Mouse (Mus musculus): ENCODE data around the gene Stac.

Gene Stac

GRCm38 (mm10) chr9:111689680-111690483 is at the start of gene Stac:
Stac (minus strand) TSS chr9:111690348.
- DNase-seq (ENCODE audit: low spot score) = peak; percentile 9

GRCm38 (mm10) chr9:111739431-111740245 is 49.5 kb upstream of the Stac start:
- DNase-seq (ENCODE audit: low spot score) = no peak

DNA sequence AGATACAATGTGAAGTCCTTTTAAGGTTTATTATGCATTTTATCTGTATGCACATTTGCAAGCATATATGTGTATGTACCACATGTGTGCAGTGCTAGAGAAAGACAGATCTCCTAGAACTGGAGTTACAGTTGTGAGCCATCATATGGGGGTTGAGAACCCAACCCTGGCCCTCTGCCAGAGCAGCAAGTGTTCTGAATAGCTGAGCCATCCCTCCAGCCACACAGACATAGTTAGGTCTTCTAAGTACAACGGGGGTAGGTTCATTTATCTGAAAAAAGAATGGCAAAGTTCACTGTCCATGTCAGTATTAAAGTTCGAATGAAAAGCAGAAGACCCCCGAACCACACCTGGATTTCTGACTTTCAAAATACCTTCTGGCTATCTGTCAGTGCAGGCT is 48.9 kb upstream of the Stac start:
- no peak for DNase-seq (ENCODE audit: low spot score)

GRCm38 (mm10) chr9:111737796-111738195 is 47.6 kb upstream of the Stac start:
- DNase-seq (ENCODE audit: low spot score) = no peak

DNA sequence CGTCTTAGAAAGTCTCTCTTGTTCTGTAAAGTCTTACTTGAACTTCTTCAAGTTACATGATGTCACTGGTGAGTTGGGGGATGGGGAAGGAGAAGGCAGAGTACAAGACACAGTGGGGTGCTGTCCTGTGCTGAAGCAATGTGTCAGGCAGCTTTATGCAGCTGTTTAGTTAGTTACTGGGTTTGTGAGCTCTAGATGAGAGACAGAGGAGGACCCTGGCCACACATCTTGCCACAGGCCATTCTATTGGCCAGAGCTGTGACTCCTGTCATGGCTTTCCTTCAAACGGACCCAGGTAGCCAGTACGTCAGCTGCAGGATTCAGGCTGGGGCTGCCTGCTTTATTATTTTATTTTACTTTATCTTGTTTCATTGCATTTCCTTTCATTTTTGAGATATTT is 45.8 kb upstream of the Stac start:
- no peak for DNase-seq (ENCODE audit: low spot score)

- no peak for DNase-seq (ENCODE audit: low spot score)
These were observed 42.0 kb upstream of the Stac start for GRCm38 (mm10) chr9:111731939-111732670.

GRCm38 (mm10) chr9:111724981-111725593 is 34.9 kb upstream of the Stac start:
- no peak for DNase-seq (ENCODE audit: low spot score)

- no peak for DNase-seq (ENCODE audit: low spot score)
These were observed 24.3 kb upstream of the Stac start for GRCm38 (mm10) chr9:111714457-111714856.

GRCm38 (mm10) chr9:111700101-111700500 is 10.0 kb upstream of the Stac start:
- DNase-seq (ENCODE audit: low spot score) = no peak

GRCm38 (mm10) chr9:111690484-111690855 is 322 bp upstream of the Stac start:
- no peak for DNase-seq (ENCODE audit: low spot score)

- DNase-seq (ENCODE audit: low spot score) = no peak
These were observed 1.0 kb downstream of the Stac start for GRCm38 (mm10) chr9:111689146-111689545.

GRCm38 (mm10) chr9:111684170-111684569 is 6.0 kb downstream of the Stac start:
- DNase-seq (ENCODE audit: low spot score) = no peak

DNA sequence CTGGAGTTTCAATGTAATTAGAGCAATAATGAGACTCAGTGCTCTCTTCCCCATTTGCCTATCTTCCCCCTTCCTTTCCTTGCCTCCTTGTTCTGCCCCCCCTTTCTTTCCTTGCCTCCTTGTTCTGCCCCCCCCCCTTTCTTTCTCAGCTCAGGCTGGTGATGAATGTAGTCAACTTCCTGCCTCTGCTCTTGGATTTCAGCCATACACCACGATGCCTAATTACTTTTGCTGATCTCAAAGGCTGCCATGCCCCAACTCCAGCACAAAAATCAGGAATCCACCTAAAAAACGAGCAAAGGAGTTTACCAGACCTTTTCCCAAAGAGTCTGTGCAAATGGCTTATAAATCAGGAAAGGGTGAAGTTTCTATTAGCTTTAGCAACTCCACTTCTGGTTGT is 10.6 kb downstream of the Stac start:
- no peak for DNase-seq (ENCODE audit: low spot score)

DNA sequence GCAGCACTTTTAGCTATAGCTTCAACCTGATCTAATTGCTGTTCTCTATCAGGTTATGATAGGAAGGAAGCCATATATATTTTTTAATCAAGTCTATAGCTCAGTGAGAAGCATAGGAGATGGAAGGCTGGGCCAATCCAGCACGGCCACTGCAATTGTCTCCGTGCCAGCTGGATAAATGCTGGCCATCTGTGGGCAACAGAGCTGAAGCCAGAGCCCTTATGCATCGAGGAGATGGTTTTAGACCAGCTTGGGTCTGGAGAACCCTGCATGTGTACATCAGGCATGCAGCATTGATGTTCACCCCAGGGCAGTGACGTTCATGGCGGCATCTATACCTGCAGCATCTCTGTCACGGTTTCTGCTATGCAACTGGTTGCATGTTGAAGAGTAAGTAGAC is 20.3 kb downstream of the Stac start:
- DNase-seq (ENCODE audit: low spot score) = no peak

DNA sequence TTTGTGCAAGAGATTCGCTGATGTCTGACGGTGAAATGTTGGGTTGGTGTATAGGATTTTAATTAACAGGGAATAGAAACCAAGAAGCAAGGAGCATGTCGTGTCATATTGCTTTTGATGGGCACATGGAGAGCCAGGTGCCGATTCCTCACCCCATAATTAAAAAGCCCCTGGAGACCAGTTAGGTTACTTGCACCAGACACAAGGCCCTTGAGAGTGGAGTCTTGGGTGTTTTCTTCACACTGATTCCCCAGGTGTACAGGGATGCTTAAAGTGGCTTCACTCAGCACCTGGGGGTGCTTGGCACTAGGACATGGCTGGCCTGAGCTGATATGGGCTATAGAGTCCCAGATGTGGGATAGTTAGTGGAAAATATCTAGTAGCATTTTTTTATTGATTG is 35.1 kb downstream of the Stac start:
- DNase-seq (ENCODE audit: low spot score) = no peak

- DNase-seq (ENCODE audit: low spot score) = no peak
These were observed 45.9 kb downstream of the Stac start for GRCm38 (mm10) chr9:111644228-111644627.

DNA sequence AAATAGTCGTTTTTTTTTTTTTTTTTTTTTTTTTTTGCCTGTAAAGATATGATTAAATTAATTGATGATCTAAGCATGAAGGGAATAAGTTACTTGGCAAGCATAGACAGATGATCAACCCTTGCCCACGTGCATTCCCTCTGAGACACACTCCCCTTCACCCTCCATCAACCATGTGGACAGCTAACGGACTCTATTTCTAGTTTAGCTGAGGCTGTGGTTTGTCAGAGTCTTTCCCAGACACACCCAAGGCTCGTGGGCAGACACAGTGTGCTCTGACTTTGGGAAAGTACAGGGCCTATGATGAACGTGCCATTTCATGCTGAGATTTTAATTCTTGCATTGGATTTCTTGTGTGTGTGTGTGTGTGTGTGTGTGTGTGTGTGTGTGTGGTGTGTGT is 46.8 kb downstream of the Stac start:
- no peak for DNase-seq (ENCODE audit: low spot score)

- no peak for DNase-seq (ENCODE audit: low spot score)
These were observed 52.5 kb downstream of the Stac start for GRCm38 (mm10) chr9:111637641-111638040.

GRCm38 (mm10) chr9:111632833-111633232 is 57.3 kb downstream of the Stac start:
- DNase-seq (ENCODE audit: low spot score) = no peak

DNA sequence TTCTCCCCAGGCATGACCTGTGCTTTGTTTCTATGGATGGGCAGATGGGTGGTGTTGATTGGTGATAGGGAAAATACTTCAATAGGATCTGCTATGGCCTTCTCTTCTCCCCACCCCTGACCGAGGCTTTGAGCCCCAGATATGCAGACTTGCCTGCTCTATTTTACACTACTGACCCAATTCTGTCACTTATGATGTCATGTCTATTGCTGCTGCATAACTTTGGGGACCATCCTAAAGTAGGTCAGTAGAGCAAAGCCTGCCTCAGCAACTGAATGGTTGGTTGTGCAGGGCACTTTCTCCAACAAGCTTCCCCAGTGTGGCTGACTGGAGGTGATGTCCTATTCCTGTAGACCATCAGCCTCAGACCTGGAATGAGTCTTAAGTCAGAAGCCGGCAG is 69.0 kb downstream of the Stac start:
- DNase-seq (ENCODE audit: low spot score) = no peak

DNA sequence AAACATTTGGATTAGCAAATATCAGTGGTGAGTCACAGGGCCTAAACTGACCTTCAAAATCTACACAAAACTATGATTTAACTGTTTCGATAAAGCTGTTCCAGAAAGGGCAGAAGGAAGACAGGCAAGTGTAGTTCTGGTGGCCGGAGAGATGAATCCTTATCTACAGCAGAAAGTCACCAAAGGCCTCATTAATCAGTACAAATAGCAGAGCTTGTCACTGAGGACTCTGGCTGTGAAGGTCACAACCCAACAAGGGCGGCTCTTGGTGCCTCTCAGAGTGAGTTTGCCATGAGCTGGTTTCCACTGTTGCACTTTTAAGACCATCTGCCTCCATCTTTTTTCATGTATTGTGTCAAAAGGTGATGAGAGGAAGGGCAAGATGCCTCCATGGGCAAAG is 78.8 kb downstream of the Stac start:
- DNase-seq (ENCODE audit: low spot score) = no peak

- DNase-seq (ENCODE audit: low spot score) = no peak
These were observed 81.4 kb downstream of the Stac start for GRCm38 (mm10) chr9:111608762-111609161.

Data from urinary bladder, postnatal 25 days (tissue).